Mouse (Mus musculus) cortical plate, adult 2 months (tissue): Measurements from ENCODE around the gene Klhl21. TPM values are rescaled to one million over a fixed set of nuclear protein-coding genes. Genes with fewer than 3 reads are reported as not detected.

Experiments used
- H3K27ac ChIP-seq: fragments of 200-500 bp; 2 replicates; pipeline ENCODE4 v1.5.1; 2012; ENCODE audit warnings: low read length, control low read depth, inconsistent platforms; ENCODE audit not compliant: insufficient read depth
- H3K4me1 ChIP-seq: fragments of 200-500 bp; 2 replicates; pipeline ENCODE4 v1.6.1; 2011; ENCODE audit warnings: low read length; ENCODE audit not compliant: control insufficient read depth, insufficient read depth
- H3K4me3 ChIP-seq: fragments of 200-500 bp; 2 replicates; pipeline ENCODE4 v1.5.1; 2011; ENCODE audit warnings: mild to moderate bottlenecking, low read length, control low read depth; ENCODE audit not compliant: insufficient read depth
- CTCF ChIP-seq: fragments of 200-500 bp; IDR thresholded peaks from 2 replicates; pipeline ENCODE4 v1.5.1; 2011; ENCODE audit warnings: mild to moderate bottlenecking, control low read depth, low read length; ENCODE audit not compliant: insufficient read depth; ENCODE audit errors: extremely low read depth
- POLR2A ChIP-seq: fragments of 200-500 bp; IDR thresholded peaks from 2 replicates; pipeline ENCODE4 v1.6.1; 2011; ENCODE audit warnings: mild to moderate bottlenecking, low read length, control low read depth; ENCODE audit not compliant: insufficient read depth; ENCODE audit errors: extremely low read depth
- polyA plus RNA-seq: library from polyadenylated mRNA; depleted of rRNA; stranded (reverse); fragments of >200 nt; gene quantifications from 2 replicates; pipeline ENCODE4 v1.2.3, GENCODE M21; 2012

Gene Klhl21
- polyA plus RNA-seq, 1 experiment, result 11.8 TPM

DNA sequence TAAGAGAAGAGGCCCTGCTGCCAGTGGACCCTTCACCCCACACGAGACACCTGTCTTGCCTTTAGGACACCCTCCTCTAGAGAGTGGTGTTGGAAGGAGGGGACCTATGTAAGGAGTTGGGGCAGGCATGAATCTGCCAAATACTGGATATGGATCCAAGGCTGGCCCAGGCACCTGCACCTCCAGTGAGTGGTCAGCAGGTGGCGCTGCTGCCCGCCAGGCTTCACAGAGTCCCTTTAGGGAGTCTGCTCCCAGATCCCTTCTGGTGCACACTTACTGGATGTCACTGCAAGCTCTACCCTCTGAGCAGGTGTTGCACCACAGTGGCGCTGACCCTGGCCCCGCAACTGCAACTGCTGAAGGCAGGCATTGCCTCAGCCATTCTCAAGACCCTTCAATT, 27.2 kb upstream of the Klhl21 start:
- H3K27ac ChIP-seq, result no peak overlapping the region
- no peaks in the 10 kb centered on the region for H3K4me1 ChIP-seq
- peak; percentile 25; the same call in 1 of the 2 replicates for TF ChIP-seq POLR2A
- TF ChIP-seq CTCF, result peak; percentile 97
- no peak overlapping the region for H3K4me3 ChIP-seq

DNA sequence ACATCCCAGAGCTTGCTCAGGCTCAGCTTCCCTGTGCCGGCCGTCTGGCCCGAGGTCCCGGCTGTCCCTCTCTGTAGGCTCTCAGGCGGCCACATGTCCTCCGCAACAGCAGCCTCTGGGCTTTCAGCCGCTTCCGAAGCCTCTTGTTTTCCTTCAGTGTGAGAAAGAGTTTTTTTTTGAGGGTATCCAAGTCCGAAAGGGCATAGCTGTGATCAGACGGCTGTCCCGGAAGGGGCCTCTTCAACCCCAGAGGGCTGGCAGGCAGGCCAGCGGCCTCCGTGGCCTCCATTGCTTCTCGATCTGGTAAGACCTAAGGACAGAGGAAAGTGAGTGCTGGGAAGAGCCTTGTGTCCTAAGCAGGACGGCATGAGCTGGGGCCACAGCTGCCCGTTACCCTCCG, 25.6 kb upstream of the Klhl21 start:
- Histone ChIP-seq H3K4me3 (no peak overlapping the region), H3K4me1 (peaks cover 2% of the 10 kb centered on the region; the same call in 1 of the 2 replicates), H3K27ac (no peak overlapping the region)
- TF ChIP-seq CTCF (no peak), POLR2A (no peak)

DNA sequence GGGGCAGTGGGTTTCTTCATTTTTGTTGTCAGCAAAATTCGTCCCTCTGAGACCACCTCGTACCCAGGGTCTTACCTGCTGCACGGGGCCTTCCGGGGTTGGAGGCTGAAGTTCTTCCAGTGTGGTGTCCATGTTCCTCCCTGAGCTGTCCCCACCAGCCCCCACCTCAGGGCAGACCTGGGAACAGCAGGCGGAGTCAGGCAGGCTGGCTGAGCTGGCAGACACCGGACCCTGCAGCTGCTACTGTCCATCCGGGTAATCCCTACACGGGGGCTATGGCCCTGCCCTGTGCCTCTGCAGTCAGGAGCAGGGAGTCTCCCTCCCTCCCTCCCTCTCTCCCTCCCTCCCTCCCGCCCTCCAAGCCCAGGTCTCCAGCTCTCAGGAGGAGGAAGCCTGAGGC, 25.0 kb upstream of the Klhl21 start:
- Histone ChIP-seq H3K4me3 (no peak overlapping the region), H3K27ac (no peak overlapping the region), H3K4me1 (peaks cover 2% of the 10 kb centered on the region; the same call in 1 of the 2 replicates)
- no peak for TF ChIP-seq POLR2A

DNA sequence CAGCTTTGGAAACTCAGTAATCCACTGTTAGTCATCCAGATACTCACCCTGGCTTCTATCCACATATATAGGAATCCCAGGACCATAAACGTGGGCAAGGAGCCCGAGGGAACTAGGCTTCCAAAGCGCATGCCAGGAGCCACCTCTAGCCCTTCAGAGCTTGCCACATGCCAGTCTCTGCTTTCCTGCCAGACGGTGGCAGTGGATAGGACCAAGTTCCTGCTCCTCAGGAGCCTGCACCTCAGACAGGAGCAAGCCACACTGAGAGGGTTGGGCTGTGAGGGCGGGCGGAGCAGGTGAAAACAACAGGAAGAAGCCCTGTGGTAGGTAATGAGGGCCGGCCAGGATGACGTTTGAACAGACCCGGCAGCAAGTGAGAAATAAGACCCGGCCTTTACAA, 22.7 kb upstream of the Klhl21 start:
- TF ChIP-seq POLR2A, result no peak
- no peak for TF ChIP-seq CTCF
- peaks cover 2% of the 10 kb centered on the region; the same call in 1 of the 2 replicates for H3K4me1 ChIP-seq
- H3K27ac ChIP-seq, result no peak overlapping the region
- no peak overlapping the region for H3K4me3 ChIP-seq

DNA sequence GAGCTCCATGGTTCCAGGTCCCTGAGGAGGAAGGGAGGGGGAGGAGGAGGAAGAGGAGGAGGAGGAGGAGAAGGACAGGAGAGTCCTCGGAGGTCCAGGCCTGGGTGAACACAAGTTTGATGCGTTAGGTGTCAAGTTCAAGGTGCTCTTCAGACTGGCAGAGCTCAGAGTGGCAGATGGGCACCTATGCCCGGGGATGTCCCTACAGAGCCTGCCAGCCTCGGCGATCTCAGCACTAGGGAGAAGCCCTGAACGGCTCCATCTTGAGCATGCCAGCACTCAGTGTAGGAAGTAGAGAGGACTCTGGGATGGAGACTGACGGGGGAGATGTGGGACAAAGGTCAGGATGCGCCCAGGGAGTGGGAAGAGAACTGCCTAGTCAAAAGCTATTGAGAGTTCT, 22.0 kb upstream of the Klhl21 start:
- Histone ChIP-seq H3K27ac (no peak overlapping the region), H3K4me3 (no peak overlapping the region), H3K4me1 (peaks cover 2% of the 10 kb centered on the region; the same call in 1 of the 2 replicates)
- TF ChIP-seq CTCF (no peak), POLR2A (no peak)

DNA sequence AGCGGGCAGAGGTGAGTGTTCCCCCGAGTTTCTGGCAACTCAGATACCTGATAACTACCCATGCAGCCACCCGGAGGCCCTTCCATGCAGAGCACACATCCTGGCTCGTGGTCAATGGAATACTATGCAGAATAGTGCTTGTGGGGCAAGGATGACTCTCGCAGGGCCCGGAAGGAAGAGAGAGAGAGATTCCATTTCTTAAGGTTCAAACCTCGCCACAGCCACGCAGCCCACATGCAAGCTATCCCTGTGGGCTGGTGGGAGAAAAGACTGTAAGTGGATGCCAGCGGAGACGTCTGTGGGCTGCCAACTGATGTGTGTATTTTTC, 20.6 kb upstream of the Klhl21 start:
- Histone ChIP-seq H3K4me3 (peak overlapping the region; percentile 94), H3K4me1 (peaks cover 2% of the 10 kb centered on the region; the same call in 1 of the 2 replicates), H3K27ac (no peak overlapping the region)
- no peak for TF ChIP-seq CTCF
- no peak for TF ChIP-seq POLR2A

DNA sequence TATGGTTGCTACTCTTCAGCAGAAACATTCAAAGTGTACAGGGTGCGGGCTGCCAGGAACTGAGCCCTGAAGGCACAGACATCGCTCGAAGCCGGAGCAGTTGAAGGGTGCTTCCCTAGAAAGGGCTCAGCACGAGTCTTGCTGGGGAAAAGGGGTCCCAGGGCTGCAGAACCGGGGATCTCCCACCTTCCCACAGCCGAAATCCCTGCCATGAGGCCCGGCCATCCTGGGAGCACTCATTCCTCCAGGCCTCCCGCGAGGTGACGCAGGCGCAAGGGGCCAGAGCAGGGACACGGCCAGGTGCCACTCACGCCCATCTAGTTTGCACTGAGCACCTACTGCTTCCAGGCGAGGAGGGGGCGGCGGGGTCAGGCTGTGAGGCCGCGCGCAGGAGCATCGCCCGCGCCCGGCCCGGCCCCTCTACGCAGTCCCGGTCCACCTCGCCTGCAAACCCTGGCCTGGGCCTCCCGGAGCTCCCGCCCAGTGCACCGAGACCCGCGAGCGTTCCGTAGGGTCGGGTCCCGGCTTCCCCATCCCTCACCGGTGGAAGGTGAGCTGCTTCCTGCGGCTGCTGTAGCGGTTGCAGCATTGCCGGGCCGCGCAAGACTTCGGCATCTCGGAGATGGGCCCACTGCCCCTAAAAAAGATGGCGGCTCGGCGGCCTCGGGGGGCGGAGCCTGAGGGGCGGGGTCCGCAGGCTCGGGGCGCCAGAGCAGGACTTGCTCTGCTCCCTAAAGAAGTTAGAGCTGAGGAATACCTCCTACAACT, 20.1 kb upstream of the Klhl21 start, which contains the start of gene Thap3:
Thap3 (minus strand) TSS at position 656 of the 768 bp plus-strand sequence.
- Histone ChIP-seq H3K4me3 (peak within 1 kb of the TSS; percentile 94), H3K4me1 (peaks cover 2% of the 10 kb centered on the region; the same call in 1 of the 2 replicates), H3K27ac (peak within 1 kb of the TSS; percentile 80)
- TF ChIP-seq CTCF (no peak), POLR2A (0 out of 2 replicates have a peak, but pooled peaks have one; percentile 42)

DNA sequence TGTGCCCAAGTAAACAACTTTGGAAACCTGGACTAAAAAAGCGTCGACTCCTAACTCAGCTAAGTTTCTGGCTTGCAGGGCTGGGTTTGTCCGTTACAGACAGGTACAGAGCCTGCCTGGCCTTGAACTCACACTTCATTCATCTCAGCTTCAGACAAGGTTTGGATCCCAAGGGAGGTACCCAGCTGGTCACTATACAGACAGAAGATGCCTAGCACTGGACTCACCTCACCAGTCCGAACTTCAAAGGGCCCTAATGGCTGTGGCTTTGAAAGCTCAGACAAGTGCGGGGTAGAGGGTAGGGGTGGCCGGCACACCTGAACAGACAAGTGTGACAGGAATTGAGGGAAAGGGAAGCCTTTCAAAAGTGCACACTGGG, 19.5 kb upstream of the Klhl21 start:
- H3K4me3 ChIP-seq, result peak overlapping the region; percentile 94; the same call in 1 of the 2 replicates
- H3K27ac ChIP-seq, result no peak overlapping the region
- TF ChIP-seq POLR2A (no peak), CTCF (no peak)
- H3K4me1 ChIP-seq, result peaks cover 2% of the 10 kb centered on the region; the same call in 1 of the 2 replicates

DNA sequence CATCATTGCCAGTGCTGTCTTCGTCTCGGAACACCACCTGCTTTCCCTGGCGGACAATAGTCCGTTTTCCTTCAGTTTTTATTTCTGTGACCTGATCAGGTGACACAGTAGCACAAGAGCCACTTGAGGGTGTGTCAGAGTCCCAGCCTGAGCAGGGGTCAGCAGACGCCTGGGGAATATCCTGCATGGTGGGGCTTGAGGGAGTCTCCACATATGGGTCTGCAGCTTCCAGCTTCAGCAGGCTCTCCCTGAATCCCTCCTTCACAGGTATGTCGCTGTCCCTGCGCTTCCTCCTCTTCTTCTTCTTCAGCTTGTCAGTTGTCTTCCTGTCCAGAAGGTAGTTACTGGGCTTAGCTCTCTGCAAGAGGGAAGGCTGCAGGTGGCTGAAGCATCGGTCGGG, 16.5 kb upstream of the Klhl21 start:
- Histone ChIP-seq H3K4me3 (no peak overlapping the region), H3K4me1 (no peaks in the 10 kb centered on the region; the same call in none of the 2 replicates), H3K27ac (no peak overlapping the region)
- TF ChIP-seq CTCF, result no peak
- no peak for TF ChIP-seq POLR2A

DNA sequence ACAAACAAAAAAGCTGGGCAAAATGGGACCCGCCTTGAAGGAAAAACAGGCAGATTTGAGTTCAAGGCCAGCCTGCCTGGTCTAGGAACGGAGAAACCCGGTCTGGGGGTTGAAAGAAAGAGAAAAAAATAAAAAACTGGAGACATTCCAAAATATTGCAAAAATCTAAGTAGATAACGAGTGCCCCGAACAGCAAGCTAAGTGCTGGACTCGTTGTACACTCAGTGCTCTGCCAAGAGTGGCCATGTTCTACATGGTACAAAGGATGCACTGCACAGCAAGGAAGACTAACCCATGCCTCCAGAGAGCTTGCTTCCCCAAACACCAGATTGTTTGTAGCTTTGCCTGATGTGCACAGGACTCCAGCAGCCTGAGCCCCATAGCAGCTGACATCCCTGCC, 15.6 kb upstream of the Klhl21 start:
- no peaks in the 10 kb centered on the region; the same call in 1 of the 2 replicates for H3K4me1 ChIP-seq
- no peak for TF ChIP-seq CTCF
- no peak for TF ChIP-seq POLR2A
- no peak overlapping the region for H3K27ac ChIP-seq
- no peak overlapping the region for H3K4me3 ChIP-seq
